Mouse (Mus musculus) testis, postnatal 10 days (tissue): ENCODE data around the gene 2410137M14Rik.
"Not testable (repeated sequence)": the region's sequence is repeated elsewhere in the genome, so short reads cannot be mapped to it uniquely, and the experiment has no call there.

Source experiments
- DNase-seq: peaks from one replicate; pipeline ENCODE4 v3.0.0; 2021; ENCODE audit warnings: low spot score

2410137M14Rik gene

DNA sequence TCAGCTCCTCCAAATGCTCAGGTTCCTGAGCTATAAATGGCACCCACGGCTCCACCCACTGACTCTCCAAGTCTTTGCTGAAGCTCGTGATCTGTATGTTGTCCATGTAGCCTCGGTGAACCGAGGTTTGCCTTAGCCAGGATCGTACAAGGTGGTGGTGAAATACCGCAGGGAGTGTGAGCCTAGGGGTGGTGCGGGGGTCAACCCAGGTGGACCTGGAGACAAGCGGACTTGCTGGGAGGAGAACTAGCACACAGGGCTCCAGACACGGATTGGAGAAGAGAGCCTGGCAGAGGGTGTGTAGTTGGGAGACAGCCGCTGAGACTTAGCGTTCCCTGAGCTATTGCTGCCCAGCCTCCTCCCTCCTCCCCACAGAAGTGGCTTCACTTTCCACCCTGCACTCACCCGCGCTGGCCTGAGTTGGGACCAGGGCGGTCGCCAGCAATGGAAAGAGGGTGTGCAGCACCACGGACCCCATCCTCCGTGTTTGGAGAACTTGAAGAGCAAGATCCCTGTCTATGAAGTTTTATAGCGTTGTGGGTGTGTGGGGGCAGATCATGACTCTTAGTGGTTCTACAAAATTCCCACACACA is at the start of gene 2410137M14Rik:
Gene 2410137M14Rik, minus strand, starts transcription at position 17 of the 593 bp plus-strand sequence.
- DNase-seq = no peak

DNA sequence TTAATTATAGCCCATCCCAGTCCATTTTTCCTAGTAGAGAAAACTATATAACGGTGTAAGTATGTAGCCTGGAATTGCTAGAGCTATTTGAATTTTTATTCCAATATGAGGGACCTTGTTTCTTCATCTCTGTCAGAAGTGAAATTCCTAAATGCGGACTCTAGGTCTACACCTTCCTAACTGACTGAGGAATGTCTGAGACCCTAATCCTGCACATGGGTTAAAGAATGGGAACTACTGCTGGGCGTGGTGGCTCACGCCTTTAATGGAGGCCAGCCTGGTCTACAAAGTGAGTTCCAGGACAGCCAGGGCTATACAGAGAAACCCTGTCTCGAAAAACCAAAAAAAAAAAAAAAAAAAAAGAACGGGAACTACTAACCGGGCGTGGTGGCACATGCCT is 48.1 kb upstream of the 2410137M14Rik start:
- DNase-seq = no peak

DNA sequence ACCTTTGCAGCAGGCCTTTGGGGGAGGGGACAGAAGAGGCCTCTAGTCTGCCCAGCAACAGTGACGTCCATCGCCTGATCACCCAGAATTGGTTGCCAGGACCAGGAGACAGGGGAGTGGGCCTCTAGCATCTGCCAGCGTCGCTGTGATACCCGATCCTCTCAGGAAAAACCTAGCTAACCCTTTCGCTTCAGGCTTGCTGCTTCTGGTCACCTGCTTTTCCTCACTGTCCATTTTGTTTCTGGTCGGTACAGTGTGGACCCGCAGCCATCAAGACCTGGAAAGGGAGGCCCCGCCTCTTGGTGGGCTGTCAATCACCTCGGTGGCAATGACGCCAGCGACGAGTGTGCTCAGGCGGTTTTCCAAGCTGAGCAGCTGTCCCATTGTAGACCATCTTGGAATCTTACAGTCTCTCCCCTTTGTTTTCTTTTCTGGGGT is 47.7 kb upstream of the 2410137M14Rik start:
- peak; percentile 95 for DNase-seq

DNA sequence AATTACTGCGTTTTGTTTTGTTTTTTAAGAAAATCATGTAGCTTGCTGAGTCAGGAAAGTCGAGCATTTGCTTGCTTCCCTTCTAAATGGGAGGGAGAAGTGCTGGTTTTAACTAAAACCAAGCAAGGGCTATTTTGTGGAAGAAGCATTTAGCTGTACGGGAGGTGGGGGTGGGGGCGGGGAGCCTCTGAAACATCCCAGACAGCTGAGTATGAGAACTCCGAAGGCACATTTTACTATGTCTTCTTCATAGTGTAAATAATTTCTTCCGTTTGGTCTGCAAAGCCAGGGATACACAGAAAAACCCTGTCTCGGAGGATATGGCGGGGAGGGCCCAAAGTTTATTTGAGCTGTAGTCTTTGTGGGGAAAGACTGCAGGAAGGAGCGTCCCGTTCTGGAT is 47.2 kb upstream of the 2410137M14Rik start:
- DNase-seq = no peak

DNA sequence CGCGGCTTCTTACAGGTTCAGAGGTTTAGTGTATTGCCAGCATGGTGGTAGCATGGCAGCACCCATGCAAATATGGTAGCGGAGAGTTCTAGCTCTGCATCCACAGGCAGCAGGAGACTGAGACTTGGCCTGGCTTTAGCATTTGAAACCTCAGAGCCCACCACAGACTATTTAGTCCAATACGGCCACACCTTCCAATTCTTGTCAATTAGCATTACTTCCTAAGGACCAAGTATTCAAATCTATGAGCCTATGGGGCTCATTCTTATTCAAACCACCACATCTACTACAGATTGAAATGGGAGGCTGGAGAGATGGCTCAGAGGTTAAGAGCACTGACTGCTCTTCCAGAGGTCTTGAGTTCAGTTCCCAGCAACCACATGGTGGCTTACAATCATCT is 46.4 kb upstream of the 2410137M14Rik start:
- DNase-seq = no peak

DNA sequence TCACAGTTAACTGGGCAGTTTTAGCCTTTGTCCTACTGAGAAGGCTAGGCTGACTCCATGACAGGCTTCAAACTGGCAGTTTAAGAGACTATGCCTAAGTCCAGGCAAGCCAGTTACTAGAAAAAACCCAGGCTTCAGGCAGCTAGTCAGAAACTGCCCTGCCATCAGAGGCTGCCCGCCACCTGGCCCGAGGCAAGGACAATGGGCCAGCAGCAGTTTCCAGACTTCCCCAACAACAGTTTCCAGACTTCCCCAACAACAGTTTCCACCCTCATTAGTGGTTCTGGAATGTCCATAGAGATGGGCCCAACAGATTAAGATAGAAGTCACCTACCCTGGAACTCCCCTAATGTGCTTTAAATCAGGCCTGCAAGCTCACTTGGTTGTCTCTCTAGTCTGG is 45.4 kb upstream of the 2410137M14Rik start:
- no peak for DNase-seq

DNA sequence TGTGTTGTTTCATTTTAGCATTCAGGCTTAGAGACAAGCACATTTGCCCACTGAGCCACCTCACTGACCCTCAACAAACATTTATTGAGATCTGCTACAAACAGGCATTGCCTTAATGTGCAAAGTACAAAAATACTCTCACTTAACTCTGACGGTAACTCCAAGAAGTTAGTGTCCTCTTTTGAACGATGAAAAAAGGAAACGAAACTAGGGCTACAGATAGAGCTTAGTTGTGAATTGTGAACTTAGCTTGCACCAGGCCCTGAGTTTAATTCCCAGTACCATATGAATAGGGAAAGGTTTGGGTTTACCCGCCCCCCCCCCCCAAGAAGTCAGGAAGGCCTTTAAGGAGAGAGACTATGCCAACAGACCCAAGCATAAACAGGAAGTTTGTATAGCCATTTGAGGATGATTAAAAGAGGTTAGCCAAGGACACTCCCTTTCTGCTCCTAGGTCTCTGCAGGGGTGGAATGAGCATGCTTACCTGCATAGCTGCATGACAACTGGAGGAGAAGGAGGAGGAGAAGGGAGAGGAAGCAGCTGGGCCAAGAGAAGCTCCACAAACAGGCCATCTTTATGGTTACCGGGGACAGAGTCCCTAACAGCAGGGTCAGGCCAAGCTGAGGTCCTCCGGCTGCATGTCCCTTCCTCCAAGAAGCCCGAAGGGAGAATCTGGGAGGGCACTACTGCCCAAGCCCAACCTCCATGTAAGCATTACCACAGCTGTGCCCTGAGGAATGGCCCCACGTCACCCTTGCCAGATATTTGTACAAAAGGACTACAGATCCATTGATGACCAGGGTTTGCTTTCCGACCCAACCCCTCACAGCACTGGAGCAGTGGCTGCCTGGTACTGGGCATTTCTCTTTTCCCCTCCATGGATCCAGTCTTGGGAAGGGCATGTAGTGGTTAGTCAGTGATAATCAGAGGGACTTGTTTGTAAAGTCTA is 41.9 kb upstream of the 2410137M14Rik start, which contains the start of gene Mog:
Gene Mog, minus strand, starts transcription at position 771 of the 949 bp plus-strand sequence.
- DNase-seq = no peak

DNA sequence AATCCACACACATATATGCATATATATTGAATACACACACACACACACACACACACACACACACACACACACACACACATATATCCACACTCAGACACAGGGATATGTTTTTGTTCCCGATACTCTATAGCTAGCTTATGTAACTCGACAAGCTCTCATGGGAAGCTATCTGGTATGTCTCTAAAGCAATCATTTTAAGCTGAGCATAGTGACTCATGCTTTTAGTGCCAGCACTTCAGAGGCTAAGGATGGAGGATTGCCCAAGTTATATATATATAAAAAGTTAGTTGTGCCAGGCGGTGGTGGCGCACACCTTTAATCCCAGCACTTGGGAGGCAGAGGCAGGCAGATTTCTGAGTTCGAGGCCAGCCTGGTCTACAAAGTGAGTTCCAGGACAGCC is 38.2 kb upstream of the 2410137M14Rik start:
- not testable (repeated sequence) for DNase-seq

DNA sequence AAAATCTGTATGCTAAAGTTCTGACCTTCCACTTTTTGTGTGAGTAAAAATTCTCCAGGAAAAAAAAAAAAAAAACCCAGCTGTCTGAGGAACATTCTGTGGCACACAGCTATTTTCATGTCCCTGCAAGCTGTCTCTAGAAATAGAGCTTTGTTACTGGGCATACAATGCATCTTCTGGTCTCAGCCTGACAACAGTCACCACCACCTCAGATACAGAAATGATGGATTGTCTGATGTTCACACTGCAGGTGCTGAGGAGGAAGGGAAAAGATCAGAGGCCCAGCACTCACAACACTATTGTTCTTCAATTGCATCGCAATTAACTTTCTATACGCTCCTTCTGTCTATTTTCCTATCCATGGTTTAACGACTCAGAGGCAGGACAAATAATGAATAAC is 37.3 kb upstream of the 2410137M14Rik start:
- DNase-seq = no peak

DNA sequence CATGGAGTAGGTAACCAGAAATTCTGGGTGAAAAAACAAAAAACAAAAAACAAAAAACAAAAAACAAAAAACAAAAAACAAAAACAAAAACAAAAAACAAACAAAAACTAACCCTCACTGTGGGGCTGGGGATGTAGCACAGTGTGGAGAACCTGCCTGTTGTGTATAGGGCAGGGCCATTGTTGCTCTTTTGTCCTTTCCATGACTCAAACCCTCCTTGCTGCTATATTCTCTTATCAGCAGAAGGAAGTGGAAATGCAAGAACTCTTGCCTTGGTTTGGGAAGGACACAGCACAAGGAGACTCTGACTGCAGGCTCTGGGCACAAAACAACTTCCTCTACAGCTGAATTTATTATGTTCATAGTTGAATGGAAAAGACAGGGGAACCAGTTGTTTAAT is 35.3 kb upstream of the 2410137M14Rik start:
- DNase-seq = no peak

DNA sequence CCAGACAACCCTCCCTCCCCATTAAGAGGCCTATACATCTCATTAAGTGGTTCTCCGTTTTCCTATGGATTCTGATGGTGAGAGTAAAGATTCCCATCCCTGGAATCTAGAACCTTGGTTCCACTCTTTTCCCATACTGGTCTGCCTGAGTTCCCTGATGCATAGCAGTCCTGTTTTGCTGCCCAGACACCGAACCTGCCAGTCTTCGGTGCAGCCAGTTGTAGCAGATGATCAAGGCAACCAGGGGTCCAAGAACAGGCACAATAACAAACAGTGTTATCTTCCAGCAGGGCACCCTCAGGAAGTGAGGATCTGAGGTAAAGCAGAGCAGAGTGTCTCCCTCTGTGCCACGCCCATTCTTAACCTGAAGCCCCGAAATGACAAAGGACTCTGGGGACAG is 31.1 kb upstream of the 2410137M14Rik start:
- DNase-seq = no peak

DNA sequence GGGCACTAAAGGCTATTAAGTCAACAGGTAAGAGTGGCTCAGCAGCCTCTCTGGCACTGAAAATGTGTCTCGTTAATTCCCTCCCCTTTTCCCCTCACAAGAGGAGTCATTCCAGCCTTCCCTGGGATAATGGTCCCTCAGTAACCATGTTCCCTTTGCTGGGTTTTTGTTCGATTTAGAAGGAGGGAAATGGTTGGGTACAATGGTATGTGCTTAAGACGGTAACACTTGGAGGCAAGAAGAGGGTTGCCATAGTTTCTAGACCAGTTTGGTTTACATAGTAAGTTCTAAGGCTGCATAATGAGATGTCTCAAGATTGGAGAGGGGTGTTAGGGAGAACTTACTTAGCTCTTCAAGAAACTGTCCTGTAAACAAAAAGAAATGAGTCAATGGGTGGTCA is 30.7 kb upstream of the 2410137M14Rik start:
- DNase-seq = no peak

DNA sequence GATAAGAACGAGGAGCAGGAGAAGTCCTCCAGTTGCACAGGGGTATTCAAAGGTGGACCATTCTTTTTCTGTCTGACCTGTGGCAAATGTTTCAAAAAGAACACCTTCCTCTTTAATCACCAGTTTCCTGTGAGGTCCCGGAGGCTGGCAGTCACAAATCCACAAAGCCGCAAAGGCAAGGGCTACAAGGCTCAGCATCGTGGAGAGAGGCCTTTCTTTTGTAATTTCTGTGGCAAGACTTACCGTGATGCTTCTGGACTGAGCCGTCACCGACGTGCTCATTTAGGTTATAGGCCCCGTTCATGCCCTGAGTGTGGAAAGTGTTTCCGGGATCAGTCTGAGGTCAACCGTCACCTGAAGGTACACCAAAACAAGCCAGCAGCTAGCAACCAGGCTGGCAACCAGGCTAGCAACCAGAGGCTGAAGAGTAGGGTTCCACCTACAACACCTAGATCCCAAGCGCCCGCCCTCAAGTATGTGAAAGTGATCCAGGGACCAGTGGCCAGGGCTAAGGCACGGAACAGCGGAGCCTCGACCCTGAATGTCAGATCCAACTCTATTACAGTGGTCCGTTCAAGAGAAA is 28.5 kb upstream of the 2410137M14Rik start:
- no peak for DNase-seq

DNA sequence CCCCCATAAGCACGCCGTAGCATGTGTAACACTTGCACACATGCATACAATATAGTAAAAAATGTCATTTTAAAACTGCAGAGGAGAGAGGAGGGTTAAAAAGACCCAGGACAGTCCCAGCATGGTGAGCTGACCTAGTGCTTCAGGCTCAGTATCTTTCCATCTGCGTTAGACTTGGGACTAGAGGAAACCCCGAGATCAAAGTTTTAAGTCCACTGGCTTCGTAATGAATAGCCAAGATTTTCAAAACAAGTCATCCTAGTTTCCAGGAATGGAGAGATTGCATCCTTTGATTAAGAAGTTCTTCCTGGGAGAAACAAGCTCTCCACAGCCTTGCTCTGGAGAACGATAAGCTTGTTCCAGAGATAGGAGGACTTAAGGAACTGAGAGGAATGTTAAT is 27.1 kb upstream of the 2410137M14Rik start:
- DNase-seq = no peak

DNA sequence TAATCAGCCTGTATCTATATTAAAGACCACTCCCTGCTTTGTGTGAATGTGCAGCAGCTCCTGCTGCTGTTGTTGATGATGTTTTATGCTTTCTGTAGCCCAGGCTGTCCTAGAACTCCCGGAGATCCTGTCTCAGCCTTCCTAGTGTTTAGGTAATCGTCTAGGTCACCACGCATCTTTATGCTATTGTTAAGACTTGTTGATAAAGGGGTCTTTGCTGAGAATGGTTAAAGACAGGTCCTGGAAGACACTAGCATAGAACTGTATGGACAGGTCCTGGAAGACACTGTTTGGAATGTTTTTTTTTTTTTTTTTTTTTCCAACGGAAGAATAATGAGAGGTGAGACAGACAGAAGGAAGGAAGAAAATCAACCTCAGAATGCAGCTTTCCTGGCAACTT is 22.3 kb upstream of the 2410137M14Rik start:
- no peak for DNase-seq

DNA sequence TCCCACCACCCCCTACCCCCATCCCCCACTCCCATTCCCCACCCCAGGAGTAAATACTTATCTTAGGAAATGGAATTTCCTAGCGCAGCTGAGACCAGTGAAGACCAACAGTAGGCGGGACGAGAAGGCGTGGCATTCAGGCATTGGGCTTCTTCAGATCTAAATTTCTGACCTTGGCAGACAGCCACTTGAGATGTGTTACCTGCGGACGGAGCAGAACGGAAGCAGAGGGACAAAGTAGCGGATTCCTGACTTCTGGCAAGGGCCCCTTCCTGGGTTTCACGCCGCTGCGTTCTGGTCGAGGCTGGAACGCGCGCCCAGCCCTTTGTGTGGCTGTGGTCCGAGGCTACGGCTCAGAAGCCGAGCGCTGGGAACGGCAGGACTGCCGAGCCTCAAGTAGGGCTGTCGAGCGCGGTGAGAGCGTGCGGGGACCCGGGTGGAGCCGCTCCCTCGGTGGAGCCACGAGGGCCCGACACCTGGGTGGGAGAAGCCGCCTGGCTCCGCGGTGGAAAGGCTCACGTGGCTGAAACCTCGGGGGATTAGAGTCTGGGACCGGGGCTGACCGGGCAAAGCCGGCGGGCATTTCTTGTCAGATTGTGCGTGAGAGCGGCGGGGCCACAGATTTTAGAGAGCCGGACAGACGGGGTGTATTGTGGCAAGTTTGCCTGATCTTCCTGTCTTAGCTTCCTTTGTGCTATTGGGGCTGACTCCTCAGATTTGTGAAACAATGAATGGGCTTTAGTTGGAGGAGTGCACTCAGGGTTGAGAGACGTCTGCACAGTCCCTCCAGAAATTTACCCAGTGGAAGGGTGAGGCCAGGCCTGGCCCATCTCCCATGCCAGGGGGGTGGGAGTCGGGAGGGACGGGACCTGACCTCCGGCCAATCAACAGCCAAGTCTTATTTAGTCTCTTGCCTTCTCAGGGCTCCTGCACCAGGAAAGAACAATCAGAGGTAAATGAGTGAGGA is 21.6 kb upstream of the 2410137M14Rik start:
- DNase-seq = peak; percentile 60

DNA sequence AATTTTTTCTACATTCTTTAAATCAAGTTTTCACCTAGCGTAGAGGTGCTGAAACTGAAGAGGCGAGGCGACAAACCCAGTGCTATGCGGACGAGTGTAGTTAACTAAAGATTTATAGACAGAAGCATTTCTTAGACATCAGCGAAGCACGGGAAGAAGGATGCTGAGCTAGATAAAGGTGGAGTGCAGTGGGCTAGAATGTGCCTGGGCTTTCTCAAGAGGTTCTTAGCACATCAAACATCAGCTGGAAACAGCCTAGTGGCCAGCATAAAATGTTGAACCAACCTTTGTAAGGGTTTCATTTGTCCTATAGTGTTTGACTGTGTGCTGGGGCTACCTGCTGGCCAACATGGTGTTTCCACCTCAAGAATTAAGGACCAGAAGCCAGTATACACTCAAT is 19.8 kb upstream of the 2410137M14Rik start, which contains the start of gene Zfp57:
Gene Zfp57, plus strand, starts transcription at position 301 of the 400 bp plus-strand sequence.
- no peak for DNase-seq

DNA sequence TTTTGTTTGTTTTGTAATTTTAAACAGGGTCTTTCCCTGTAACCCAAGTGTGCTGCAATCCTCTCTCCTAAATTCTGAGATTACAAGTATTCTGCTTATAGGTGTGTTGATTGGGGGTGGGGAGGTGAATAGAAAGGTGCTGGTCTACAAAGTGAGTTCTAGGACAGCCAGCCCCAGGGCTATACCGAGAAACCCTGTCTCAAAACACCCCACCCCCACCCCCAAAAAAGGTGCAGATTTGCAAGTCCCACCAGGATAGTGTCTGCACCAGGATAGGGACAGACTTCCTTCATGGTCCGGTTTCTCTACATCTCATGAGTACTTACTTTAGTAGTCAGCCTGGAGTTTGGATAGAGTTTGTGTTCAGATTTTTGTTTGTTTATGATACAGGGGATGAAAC is 17.4 kb upstream of the 2410137M14Rik start:
- no peak for DNase-seq

DNA sequence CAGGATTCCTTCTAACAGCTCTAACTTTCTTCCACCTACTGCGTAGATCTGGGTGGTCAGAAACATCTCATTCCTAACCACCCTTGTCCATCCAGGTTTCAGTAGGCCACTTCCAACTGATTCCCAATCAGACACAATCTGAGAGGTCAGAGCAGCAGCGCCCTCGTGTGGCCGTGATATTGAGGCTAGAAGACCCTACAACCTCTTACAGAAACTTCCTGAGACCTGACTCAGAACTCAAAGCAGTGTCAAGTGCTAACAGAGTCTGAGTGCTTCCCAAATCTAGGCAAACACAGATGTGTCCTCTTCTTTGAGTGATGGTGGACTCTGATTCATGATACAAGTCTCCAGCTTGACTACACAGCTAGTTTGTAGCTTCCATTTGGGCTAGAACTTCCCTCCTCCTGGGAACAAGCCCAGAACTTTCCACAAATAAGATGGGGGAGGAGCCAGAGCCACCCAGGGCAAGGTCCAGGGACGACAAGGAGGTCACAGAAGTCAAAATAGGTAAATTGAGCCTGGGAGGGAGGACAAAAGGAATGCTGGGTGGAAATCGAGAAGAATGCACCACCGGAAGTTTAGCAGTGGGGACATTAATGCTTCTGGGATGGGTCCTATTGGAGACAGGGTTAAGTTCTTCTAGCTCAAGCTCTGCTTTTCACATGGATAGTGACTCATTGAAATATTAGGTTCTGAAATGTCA is 16.1 kb upstream of the 2410137M14Rik start:
- peak; percentile 90 for DNase-seq

DNA sequence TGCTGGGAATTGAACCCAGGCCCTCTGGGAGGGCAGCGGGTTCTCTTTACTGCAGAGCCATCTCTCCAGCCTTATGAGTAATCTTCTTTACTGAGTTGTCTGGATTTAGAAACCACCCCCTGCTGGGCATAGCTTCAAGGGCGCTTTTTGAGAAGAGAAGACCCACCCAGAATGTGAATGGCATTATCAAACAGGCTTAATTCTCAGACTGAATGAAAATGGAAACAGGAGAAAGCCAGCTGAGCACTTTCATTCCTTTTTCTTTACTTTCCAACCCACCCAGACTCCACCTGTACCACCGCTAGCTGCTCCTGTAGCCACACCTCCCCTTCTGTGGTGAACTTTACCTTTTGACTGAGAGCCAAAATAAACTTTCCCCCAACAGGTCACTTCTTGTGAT is 14.4 kb upstream of the 2410137M14Rik start:
- DNase-seq = no peak

DNA sequence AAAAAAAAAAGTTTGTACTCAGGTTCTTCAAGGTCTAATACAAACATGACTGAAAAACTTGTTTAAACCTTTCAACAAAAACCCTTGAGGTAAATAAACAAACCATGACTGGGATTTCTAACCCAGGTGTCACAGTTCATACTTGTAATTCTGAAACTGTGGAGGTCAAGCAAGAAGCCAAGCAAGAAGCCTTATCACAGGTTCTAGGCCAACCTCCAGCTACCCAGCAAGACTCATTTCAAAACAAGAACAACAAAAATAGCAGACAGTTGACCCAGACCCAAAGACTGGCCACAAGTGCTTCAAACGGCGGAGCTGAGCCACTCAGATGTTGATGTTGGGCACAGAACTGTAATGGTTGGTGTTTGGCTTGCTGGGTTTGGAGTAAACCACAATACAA is 13.5 kb upstream of the 2410137M14Rik start:
- DNase-seq = no peak
